Mouse (Mus musculus): ENCODE data around the gene Apmap. TPM values are rescaled to one million over a fixed set of nuclear protein-coding genes. Genes with fewer than 3 reads are reported as not detected.

Apmap gene
- total and polyA plus RNA-seq, 3 experiments = 37.5 to 56.9 (median 52.6) TPM

GRCm38 (mm10) chr2:150645225-150645624, 36.9 kb upstream of the Apmap start:
- Histone ChIP-seq H3K36me3 (ENCODE audit: control insufficient read depth, insufficient read depth, low read length) (peaks cover 8% of the 10 kb centered on the region), H3K27ac (no peak overlapping the region), H3K9ac (ENCODE audit: low read depth, low read length) (no peak overlapping the region), H3K27me3 (ENCODE audit: control insufficient read depth, insufficient read depth, low read length) (no peaks in the 10 kb centered on the region), H3K79me2 (replicated peaks; ENCODE audit: control insufficient read depth, insufficient read depth, low read length) (0 out of 2 replicates have a peak, but pooled peaks cover 1% of the 10 kb centered on the region), H3K4me3 (no peak overlapping the region), H3K4me1 (ENCODE audit: control insufficient read depth, insufficient read depth, low read length) (peaks cover 14% of the 10 kb centered on the region)
- 85% methylated on average over 4 of the region's 4 CpGs for WGBS
- no peak for TF ChIP-seq CTCF (IDR thresholded peaks at IDR 0.05)
- TF ChIP-seq EP300 (IDR thresholded peaks at IDR 0.05; ENCODE audit: insufficient read depth, low read depth, low read length) = no peak
- TF ChIP-seq POLR2A (IDR thresholded peaks at IDR 0.05; ENCODE audit: insufficient read depth, low read depth, low read length) = no peak
- intact Hi-C loops (cut with DNase I) = no loop called here
- no peak for DNase-seq

- Histone ChIP-seq H3K9ac (ENCODE audit: low read depth, low read length) (no peak overlapping the region), H3K27ac (no peak overlapping the region), H3K79me2 (replicated peaks; ENCODE audit: control insufficient read depth, insufficient read depth, low read length) (0 out of 2 replicates have a peak, but pooled peaks cover 1% of the 10 kb centered on the region), H3K4me3 (no peak overlapping the region), H3K4me1 (ENCODE audit: control insufficient read depth, insufficient read depth, low read length) (peaks cover 7% of the 10 kb centered on the region), H3K27me3 (ENCODE audit: control insufficient read depth, insufficient read depth, low read length) (no peaks in the 10 kb centered on the region), H3K36me3 (ENCODE audit: control insufficient read depth, insufficient read depth, low read length) (peaks cover 6% of the 10 kb centered on the region)
- intact Hi-C loops (cut with DNase I) = no loop called here
- no peak for DNase-seq
- WGBS = 70% methylated on average over 8 of the region's 8 CpGs
- TF ChIP-seq CTCF (IDR thresholded peaks at IDR 0.05) (no peak), EP300 (IDR thresholded peaks at IDR 0.05; ENCODE audit: insufficient read depth, low read depth, low read length) (no peak)
These were observed 35.5 kb upstream of the Apmap start for GRCm38 (mm10) chr2:150643726-150644415.

GRCm38 (mm10) chr2:150643166-150643565, 34.8 kb upstream of the Apmap start:
- Histone ChIP-seq H3K79me2 (replicated peaks; ENCODE audit: control insufficient read depth, insufficient read depth, low read length) (0 out of 2 replicates have a peak, but pooled peaks cover 1% of the 10 kb centered on the region), H3K4me3 (no peak overlapping the region), H3K27ac (no peak overlapping the region), H3K36me3 (ENCODE audit: control insufficient read depth, insufficient read depth, low read length) (peaks cover 5% of the 10 kb centered on the region), H3K27me3 (ENCODE audit: control insufficient read depth, insufficient read depth, low read length) (no peaks in the 10 kb centered on the region), H3K4me1 (ENCODE audit: control insufficient read depth, insufficient read depth, low read length) (peaks cover 3% of the 10 kb centered on the region), H3K9ac (ENCODE audit: low read depth, low read length) (no peak overlapping the region)
- no peak for DNase-seq
- TF ChIP-seq CTCF (IDR thresholded peaks at IDR 0.05) = no peak
- 54% methylated on average over 1 of the region's 1 CpGs for WGBS
- intact Hi-C loops (cut with DNase I) = no loop called here

GRCm38 (mm10) chr2:150638370-150638733, 30.0 kb upstream of the Apmap start:
- H3K9ac ChIP-seq (ENCODE audit: low read depth, low read length) = no peak overlapping the region
- peaks cover 4% of the 10 kb centered on the region for H3K36me3 ChIP-seq (ENCODE audit: control insufficient read depth, insufficient read depth, low read length)
- H3K79me2 ChIP-seq (replicated peaks; ENCODE audit: control insufficient read depth, insufficient read depth, low read length) = 0 out of 2 replicates have a peak, but pooled peaks cover 1% of the 10 kb centered on the region
- WGBS = 41% methylated on average over 2 of the region's 2 CpGs
- H3K27ac ChIP-seq = no peak overlapping the region
- H3K4me1 ChIP-seq (ENCODE audit: control insufficient read depth, insufficient read depth, low read length) = peaks cover 1% of the 10 kb centered on the region; the same call in 1 of the 2 replicates
- intact Hi-C loops (cut with DNase I) = loop anchor here (2.0 kb wide), 1 partner anchor 14 kb away; no protein-coding TSS in a partner anchor
- no peak for DNase-seq
- H3K27me3 ChIP-seq (ENCODE audit: control insufficient read depth, insufficient read depth, low read length) = no peaks in the 10 kb centered on the region
- H3K4me3 ChIP-seq = no peak overlapping the region
- TF ChIP-seq POLR2A (IDR thresholded peaks at IDR 0.05; ENCODE audit: insufficient read depth, low read depth, low read length) (no peak), CTCF (IDR thresholded peaks at IDR 0.05) (no peak), EP300 (IDR thresholded peaks at IDR 0.05; ENCODE audit: insufficient read depth, low read depth, low read length) (no peak)

GRCm38 (mm10) chr2:150637702-150638369, 29.5 kb upstream of the Apmap start:
- intact Hi-C loops (cut with DNase I) = loop anchor here (2.0 kb wide), 1 partner anchor 13 kb away; no protein-coding TSS in a partner anchor
- peaks cover 4% of the 10 kb centered on the region for H3K36me3 ChIP-seq (ENCODE audit: control insufficient read depth, insufficient read depth, low read length)
- no peak overlapping the region for H3K4me3 ChIP-seq
- no peak for TF ChIP-seq POLR2A (IDR thresholded peaks at IDR 0.05; ENCODE audit: insufficient read depth, low read depth, low read length)
- no peak for TF ChIP-seq EP300 (IDR thresholded peaks at IDR 0.05; ENCODE audit: insufficient read depth, low read depth, low read length)
- no peak for TF ChIP-seq CTCF (IDR thresholded peaks at IDR 0.05)
- no peak overlapping the region for H3K9ac ChIP-seq (ENCODE audit: low read depth, low read length)
- H3K27ac ChIP-seq = no peak overlapping the region
- DNase-seq = no peak
- 76% methylated on average over 6 of the region's 6 CpGs for WGBS
- H3K4me1 ChIP-seq (ENCODE audit: control insufficient read depth, insufficient read depth, low read length) = no peaks in the 10 kb centered on the region
- 0 out of 2 replicates have a peak, but pooled peaks cover 1% of the 10 kb centered on the region for H3K79me2 ChIP-seq (replicated peaks; ENCODE audit: control insufficient read depth, insufficient read depth, low read length)
- H3K27me3 ChIP-seq (ENCODE audit: control insufficient read depth, insufficient read depth, low read length) = no peaks in the 10 kb centered on the region

GRCm38 (mm10) chr2:150635877-150636446, 27.6 kb upstream of the Apmap start:
- 69% methylated on average over 3 of the region's 3 CpGs for WGBS
- Histone ChIP-seq H3K4me3 (no peak overlapping the region), H3K4me1 (ENCODE audit: control insufficient read depth, insufficient read depth, low read length) (no peaks in the 10 kb centered on the region), H3K9ac (ENCODE audit: low read depth, low read length) (no peak overlapping the region), H3K79me2 (replicated peaks; ENCODE audit: control insufficient read depth, insufficient read depth, low read length) (no peaks in the 10 kb centered on the region), H3K36me3 (ENCODE audit: control insufficient read depth, insufficient read depth, low read length) (peaks cover 4% of the 10 kb centered on the region), H3K27ac (no peak overlapping the region), H3K27me3 (ENCODE audit: control insufficient read depth, insufficient read depth, low read length) (no peaks in the 10 kb centered on the region)
- DNase-seq = no peak
- intact Hi-C loops (cut with DNase I) = no loop called here
- TF ChIP-seq CTCF (IDR thresholded peaks at IDR 0.05) (no peak), POLR2A (IDR thresholded peaks at IDR 0.05; ENCODE audit: insufficient read depth, low read depth, low read length) (no peak), EP300 (IDR thresholded peaks at IDR 0.05; ENCODE audit: insufficient read depth, low read depth, low read length) (no peak)

Data from heart, adult 2 months (tissue).